Mouse (Mus musculus) thymus, postnatal 25 days (tissue): ENCODE results near the gene Impad1.
A peak's percentile ranks its signal among the peaks of the same experiment; 100 is the strongest.

Source experiments
- DNase-seq: peaks from one replicate; pipeline ENCODE4 v3.0.0; 2022

The Impad1 gene

DNA sequence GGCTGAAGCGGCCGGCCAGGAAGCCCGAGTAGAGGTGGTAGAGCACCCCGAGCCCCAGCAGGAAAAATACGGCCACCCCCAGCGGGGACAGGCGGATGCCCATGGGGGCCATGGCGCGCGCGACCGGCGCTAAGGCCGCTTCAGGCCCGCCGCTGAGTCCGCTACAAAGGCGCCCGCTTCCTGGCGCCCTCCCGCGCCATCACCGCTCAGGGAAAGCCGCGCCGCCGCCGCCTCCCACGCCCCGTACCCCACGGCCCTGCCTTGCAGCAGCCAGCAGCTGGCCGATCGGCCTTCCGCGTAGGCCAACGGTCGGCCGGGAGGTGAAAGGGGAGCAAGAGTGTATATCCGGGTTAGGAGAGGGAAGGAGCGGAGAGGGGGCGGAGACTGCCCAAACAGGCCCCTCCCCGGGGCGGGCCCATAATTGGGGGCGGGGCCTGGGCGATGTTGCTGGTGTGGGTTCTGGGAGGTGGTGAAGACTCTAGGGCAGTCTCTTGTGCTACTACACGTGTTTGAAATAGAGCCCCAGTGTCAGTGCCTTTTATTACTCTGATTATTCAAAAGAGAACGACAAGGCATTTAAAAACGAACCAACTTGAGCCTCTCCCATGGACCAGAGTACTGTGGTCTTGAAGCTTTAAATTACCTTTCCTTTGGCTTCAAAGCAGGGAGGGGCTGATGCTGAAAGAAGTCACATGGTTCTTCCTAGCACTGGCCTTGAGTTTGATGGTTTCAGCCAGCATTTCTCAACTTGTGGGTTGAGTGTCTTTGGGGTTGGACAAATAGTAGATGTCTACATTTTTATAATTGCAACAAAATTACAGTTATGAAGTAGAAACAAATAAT, at the start of gene Impad1:
Gene Impad1 (minus strand): TSS at position 364 of the 843 bp plus-strand sequence.
- peak; percentile 91 for DNase-seq

DNA sequence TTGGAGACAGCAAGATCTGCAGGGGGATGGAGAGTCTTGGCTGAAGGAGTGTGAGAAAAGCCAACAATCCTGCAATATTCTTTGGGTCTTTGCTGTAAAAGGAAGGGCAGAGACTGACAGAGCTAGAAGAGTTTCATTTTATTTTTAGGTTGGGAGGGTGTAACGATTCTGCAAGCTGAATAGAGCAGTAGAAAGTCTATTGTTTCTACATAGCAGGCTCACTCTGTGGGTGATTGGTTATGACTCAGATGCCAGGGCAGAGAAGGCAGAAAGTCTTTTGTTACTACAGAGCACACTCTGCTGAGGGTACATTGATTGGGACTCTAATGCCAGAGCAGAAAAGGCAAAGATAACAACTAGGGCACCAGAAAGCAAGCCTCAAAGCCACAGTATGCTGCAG, 47.0 kb upstream of the Impad1 start:
- DNase-seq: no peak

DNA sequence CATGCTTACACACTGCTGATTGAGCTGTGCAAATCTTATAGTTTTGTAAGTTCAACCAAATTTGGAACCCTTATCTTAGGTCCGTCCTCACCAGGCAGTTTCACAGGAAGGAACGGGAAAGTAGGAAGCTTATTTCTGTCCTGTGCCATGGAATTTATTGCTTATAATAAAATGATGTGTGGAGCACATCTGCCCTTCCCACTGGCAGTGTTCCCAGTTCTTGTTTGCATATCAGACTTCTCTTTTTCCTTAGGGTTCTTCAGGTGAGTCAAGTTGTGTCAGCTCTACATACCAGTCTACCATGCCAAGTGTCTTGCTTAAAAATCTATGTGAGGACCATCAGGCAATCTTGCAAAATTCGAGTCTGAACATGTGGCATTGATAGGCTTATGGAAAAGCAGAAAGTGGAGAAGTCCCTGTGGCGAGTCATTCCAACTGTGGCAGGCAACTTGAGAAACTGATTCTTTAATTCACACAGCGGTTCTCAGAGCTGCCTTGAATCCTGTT, 40.7 kb upstream of the Impad1 start:
- DNase-seq: no peak

DNA sequence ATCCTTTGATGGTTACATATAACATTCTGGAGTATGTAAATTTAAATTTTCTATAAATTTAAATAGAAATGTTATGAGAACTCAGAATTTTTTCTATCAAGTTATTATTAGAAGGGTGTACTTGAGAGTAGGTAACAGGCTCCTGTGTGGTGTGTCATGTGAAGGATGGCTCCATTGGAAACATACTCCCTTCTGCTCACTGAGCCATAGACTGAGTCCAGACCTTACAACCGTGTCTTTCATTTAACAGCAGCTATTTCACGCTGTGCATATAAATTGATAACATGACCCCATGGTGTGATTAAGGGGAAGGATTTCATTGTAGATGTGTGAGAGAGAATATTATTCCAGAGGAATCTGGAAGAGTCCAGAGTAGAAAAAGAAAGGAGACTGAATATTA, 35.0 kb upstream of the Impad1 start:
- DNase-seq: no peak

DNA sequence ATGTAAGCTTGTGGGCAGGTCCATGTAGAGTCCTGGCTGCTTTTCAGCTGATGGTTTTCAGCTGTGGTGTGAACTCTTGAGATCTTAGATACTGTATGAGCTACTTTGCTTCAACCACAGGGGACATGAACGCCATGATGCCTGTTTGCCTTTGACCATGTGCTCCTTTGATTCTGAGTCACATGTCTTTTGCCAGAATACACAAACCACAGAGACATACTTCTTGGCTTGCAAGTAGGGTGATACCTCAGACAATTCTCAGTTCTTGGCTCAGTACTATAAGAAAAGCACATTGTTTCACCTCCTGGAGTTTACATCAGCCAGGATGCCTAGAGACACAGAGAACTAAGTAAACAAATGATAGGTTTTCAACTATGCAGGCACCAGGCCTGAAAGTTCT, 29.0 kb upstream of the Impad1 start:
- DNase-seq: no peak

DNA sequence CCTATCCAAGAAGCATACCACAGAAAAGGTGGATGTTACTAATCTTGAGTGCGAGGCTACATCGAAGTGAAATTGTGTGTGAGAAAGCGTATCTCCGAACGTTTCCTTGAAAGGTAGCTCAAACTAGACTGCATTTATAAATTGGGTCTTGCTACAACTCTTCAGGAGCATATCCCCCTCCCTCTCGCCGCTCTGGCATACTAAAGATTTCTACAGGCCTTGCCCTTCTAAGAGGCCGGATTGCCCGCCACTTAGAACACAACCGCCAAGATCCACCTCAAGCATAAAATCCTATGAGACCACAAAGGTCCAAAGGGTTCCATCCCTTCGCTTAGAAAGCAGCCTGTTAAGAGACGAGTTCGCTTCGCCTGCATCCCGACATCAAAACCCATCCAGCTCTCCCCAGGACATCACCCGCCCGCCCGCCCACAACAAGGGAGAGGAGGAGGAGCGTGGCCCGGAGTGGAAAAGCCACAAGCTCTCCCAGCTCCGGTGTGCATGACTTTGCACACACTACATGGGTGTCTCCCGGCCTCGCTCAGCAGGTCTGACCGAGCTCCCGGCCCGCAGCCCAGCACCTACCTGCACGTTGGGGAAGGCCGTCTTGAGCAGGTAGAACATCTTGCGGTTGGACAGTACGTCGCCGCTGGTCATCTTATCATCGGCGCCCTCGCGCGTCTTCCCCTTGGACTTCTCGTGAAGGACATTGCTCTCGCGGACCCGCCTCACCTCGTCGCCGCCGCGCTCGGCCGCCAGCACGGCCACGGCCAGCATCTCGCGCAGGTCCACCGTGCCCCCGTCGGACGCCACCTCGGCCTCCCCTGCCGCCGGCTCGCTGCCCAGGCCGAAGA, 789 bp downstream of the Impad1 start:
- DNase-seq: peak; percentile 36

DNA sequence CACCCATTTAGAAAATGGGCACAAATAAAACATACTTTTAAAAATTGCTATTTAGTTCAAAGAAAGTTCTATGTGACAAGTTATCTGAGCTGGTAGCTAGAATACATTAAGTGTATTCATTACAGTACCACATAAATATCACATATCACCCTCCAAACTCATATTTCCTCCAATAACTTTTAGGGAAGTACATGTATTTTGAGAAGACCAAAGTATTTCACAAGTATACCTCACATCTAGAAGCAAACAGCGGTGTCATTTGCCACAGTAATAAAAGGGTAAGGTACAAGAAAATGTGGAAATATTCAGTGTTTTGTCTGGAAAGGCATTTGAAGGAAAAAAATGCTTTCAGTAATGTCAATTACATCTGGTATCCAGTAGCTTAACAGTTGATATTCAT, 2.0 kb downstream of the Impad1 start:
- no peak for DNase-seq

DNA sequence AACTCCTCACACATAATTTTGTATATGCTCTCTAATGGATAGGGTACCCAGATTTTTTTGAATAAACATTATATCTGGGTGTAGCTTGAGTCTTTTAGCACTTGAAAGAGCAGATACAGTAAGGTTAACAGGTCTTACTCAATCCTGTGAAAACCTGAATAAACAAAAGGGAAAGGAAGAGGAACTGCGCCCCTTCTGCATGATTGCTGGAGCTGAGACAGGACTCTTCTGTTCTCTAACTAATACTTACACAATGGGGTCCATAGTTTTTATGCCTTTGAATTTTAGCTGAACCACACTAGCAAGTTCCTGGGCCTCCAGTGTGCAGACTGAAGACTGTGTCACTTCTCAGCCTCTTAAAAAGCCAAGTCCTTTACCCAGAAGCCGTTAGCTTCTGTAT, 8.0 kb downstream of the Impad1 start:
- no peak for DNase-seq

DNA sequence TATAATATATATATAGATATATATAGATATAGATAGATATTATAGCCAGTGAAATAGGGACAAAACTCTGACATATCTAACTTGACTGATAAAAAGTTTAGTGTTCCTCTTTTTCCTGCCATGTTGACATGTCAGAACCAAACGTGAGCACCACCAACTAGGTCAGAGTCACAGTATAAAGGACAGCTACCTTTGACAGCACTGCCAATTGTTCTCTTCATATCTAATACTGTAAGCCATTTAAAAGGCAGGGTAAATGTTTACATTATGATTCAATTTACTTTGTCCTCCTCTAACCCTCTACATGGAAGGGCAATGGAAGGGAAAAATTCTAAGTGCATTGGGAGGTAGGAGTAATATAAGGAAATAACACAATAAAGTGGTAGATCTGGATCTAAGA, 8.8 kb downstream of the Impad1 start:
- DNase-seq: no peak

DNA sequence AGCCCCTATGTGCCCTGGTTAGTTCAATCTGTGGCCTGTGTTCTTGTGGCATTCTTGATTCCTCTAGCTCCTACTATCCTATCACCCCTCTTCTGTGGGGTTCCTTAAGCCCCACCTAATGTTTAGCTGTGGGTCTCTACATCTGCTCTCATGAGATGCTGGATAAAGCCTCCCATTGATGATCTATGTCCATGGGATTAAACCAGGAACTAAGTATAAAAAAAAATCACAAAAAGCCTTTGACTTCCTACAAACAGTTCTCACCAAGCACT, 9.5 kb downstream of the Impad1 start:
- DNase-seq: no peak

DNA sequence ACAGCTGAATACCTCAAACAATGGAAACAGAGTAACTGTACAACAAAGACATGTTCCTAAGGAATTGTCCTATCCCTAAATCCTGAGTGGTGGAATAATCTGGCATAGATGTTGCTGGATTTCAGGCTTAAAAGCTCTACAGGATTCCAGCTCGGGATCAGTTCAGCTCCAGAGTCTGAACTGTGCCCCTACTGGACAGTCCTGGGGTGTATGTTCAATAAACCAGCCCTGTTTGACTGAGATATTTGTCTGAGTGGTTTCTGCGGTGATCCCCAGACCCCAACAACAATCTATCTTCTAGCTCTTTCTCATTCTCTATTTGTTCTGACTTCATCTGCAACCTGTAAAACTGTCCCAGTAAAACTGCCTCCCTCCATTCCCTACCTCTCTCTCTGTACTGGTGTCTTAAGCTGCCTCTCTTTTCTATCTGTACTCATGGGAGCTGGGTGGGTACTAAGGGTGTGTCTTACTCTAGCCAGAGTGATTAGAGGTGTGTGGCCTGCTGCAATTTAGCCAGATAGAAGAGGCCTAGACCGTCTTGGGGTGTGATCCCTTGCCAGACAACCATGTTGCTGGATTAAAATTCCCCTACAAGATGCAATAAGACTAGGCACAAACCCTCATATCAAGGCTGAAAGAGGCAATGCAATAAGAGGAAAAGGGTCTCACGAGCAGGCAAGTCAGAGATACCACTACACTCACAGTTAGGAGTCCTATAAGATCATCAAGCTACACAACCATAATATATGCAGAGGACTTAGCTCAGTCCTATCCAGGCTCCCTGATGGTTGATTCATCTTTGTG, 10.1 kb downstream of the Impad1 start:
- DNase-seq: no peak

DNA sequence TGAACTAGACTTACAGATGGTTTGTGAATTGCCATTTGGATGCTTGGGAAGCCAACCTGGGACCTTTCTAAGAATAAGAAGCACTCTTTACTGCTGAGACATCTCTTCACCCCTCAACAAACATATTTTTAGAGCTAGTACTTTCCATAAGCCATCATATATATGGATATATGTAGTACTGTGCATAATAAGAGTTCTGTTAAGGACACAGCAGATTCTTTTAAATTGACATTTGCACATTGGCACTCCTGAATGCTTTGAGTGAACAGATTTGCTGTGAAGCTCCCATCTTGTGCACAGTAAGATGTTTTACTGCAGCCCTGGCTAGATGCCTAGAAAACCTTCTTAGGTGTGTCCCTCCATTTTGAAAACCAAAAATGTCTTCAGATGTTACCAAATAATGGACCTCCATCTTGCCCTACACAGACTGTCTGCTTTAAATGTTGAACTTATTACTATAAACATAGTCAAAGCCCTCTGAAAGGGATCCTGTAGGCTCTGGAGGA, 13.8 kb downstream of the Impad1 start:
- DNase-seq: no peak

DNA sequence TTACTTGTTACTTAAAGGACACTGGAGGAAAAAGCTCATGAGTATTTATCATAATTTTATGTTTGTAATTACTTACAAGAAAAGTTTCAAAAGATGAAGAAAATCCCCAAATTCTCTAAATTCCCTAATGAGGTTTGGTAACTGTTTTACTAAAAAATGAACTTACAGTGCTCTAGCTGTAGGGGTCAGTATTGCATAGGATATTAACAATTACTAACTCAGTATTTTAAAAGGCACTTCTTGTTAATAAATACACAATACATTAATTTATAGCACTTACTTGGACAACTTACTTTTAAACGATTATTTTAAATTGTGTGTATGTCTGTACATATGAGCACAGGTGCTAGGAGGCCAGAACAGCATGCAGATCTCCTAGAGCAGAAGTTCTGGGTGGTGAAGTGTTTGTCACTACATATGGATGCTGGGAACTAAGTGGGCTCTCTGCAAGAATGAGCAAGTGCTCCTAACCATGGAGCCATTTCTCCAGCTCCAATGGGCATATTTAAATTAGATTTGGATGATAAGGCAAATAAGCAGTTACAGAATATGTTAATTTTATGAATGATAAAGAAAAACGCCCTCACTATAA, 21.5 kb downstream of the Impad1 start:
- no peak for DNase-seq

DNA sequence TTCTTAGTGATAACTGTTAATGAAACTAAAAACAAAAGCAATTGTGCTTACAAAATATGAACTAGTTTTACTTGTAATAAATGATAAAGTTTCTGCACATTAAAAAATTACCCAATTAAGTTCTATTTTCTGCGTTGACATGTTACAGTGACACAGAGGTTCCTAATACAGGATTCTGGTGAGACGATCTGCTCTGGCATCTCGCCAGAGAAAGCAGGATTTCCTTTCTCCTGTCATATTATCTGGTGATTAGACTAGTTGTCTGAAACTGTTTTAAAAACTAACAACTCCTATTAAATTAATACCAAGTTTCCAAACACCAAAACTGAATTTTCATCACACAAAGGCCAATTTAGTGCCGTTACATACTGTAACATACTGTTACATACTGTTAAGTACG, 27.3 kb downstream of the Impad1 start:
- DNase-seq: no peak

DNA sequence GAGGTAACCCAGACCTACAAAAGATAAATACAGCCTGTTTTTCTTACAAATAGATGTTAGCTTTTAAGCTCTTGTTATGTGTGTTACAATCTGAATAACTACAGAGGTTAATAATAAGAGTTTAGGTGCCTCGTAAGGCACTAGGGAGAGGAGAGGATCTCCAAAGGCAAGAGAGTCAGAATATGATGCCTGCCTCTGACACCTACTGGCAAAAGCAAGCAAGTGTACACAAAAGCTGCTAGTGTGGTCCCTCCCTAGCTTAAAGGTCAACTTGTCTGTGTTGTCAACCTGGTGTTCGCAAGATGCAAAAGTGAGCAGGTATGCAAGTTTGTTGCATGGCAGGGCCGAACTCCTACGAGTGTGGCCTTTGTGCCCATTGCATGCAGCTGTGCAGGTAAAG, 34.8 kb downstream of the Impad1 start:
- no peak for DNase-seq

DNA sequence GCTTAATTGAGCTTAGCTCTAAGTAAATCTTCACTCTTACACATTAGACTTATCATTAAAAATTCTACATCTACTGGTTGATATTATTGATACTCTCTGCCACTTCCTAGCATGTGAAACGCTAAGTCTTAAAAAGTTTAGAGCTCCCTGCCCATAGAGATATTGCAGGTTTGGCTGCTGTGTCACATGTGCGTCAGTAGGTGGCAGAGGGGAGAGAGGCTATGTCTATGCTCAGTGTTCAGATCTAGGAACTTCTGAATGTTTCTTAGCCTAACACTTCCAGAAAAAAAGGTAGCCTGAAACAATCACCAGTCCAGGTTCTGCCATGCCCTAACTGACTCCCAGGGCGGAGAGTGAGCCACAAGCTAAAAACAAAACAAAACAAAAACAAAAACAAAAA, 63.7 kb downstream of the Impad1 start:
- no peak for DNase-seq

DNA sequence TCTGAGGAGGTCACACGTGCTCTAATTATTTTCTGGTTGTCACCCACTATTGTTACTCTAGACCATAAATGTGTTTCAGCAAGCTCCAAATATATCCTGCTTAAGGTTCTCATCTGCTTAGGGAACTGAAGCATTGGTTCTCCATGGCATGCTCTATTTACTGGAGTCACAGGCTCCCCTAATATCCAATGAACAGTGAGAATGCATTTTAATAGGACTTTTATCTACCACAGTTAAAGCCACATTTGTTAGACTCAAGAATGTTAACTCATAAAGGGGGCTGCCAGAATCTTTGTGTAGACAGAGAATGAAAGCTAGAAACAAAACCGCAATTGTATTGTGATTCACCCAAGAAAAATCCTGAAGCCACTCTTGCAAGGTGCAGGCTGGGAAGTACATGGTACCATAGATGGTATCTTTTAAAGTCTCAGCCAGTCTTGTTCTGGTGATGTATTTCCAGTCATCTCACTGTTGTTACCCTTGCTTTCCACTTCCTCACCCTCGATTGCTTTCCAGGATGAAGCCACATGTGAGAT, 66.8 kb downstream of the Impad1 start:
- no peak for DNase-seq

DNA sequence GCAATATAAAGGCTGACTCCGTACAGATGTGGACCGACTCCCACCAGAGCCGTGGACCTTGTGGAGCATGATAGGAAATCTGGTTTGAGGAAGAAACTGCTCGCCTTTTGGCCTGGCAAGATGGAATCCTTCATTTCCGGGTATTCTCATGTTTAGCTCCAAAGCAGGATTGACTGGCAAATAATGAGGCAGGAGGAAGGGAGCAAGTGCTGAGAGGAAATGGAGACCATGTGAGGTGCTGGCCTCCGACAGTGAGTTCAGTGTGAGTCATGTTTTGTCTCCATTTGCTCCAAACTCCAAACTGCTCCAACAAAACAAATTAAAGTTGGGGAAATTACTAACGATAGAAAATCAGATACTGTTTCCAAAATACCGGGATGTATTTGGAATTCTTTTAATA, 69.3 kb downstream of the Impad1 start:
- no peak for DNase-seq

DNA sequence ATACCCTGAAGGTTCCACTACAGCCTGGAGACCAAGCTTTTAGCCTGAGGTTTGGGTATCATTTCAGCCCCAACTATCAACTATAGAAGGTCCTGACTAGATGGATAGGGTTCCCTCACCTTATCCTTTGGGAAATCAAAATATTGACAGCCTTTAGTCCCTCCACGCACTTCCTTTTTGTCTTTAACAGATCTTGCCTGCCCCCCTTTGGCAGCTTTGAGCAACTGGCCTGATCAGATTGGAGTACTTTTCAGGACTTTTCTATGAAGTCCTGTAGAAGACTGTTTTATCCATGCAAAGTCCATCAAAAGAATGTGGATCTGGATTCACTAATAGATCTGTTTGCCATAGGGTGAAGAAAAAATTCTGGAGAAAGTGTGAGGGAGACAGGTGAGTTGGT, 71.1 kb downstream of the Impad1 start:
- no peak for DNase-seq

DNA sequence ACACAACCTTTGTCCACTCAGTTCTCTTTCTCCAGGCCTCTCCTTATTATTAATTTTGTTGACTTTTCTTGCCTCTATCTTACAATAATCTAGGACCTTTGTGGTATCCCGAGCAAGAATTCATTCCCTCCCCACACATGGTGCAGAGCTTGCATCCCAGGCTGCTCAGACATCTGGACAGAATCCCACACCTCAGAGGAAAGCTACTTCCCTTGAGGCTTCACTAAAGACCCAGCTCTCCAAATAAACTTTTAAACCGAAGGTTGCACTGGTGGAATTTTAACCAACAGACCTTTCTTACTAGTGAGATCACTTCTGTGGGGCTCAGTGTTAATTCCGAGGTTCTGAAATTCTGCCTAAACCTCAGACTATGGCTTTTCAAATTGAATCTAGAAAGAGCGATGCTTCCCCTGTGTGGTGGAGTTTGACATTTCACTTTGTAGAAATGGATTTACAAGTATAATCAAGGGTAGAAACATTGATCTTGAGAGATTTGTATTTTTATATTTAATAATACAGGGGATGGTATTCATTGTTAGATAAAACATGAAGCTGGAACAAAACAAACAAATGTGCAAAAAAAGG, 75.3 kb downstream of the Impad1 start:
- DNase-seq: no peak
